Mouse (Mus musculus) erythroblast, embryonic 14.5 days (primary cell): ENCODE results near the gene Cfap300.

ENCODE experiments used
- GATA1 ChIP-seq: IDR thresholded peaks from 2 replicates; pipeline ENCODE4 v1.6.1; 2012; ENCODE audit warnings: low read length, inconsistent platforms, mixed read lengths
- TAL1 ChIP-seq: IDR thresholded peaks from 3 replicates; pipeline ENCODE4 v1.6.1; 2012; ENCODE audit warnings: low read length, inconsistent platforms, mixed read lengths

- no peak for TF ChIP-seq GATA1
- no peak for TF ChIP-seq TAL1
Observed at GRCm38 (mm10) chr9:7978502-7978901, 64.1 kb downstream of the Cfap300 start.
